Mouse (Mus musculus) limb, embryonic 14.5 days (tissue): ENCODE data around the gene Otub1. TPM values are rescaled to one million over a fixed set of nuclear protein-coding genes. Genes with fewer than 3 reads are reported as not detected.

Experiments used
- ATAC-seq: fragments of 200-750 bp; cut with Nextera tagmentation; 2 replicates; pipeline ENCODE4 v1.8.0; 2017; ENCODE audit warnings: low read depth, moderate number of reproducible peaks, moderate TSS enrichment; ENCODE audit not compliant: low FRiP score
- DNase-seq: peaks from one replicate; pipeline ENCODE4 v3.0.0-alpha.2; 2015; ENCODE audit warnings: low spot score
- H3K27ac ChIP-seq: fragments of 300-500 bp; sonication (generic); replicated peaks from 2 replicates; pipeline ENCODE4 v1.5.1; 2014; ENCODE audit warnings: low read depth, mild to moderate bottlenecking, low read length, moderate library complexity, mixed read lengths
- H3K27me3 ChIP-seq: fragments of 300-500 bp; sonication (generic); 2 replicates; pipeline ENCODE4 v1.6.1; 2014; ENCODE audit warnings: low read length, mixed read lengths; ENCODE audit not compliant: control insufficient read depth, insufficient read depth
- H3K36me3 ChIP-seq: fragments of 300-500 bp; sonication (generic); 2 replicates; pipeline ENCODE4 v1.6.1; 2014; ENCODE audit warnings: mild to moderate bottlenecking, low read length, moderate library complexity, mixed read lengths; ENCODE audit not compliant: control insufficient read depth, insufficient read depth
- H3K4me1 ChIP-seq: fragments of 300-500 bp; sonication (generic); 2 replicates; pipeline ENCODE4 v1.6.1; 2014; ENCODE audit warnings: antibody characterized with exemption, low read length, mixed read lengths; ENCODE audit not compliant: control insufficient read depth, insufficient read depth
- H3K4me2 ChIP-seq: fragments of 300-500 bp; sonication (generic); replicated peaks from 2 replicates; pipeline ENCODE4 v1.6.1; 2014; ENCODE audit warnings: low read depth, mild to moderate bottlenecking, low read length, moderate library complexity; ENCODE audit not compliant: severe bottlenecking
- H3K4me3 ChIP-seq: fragments of 300-500 bp; sonication (generic); replicated peaks from 2 replicates; pipeline ENCODE4 v1.5.1; 2014; ENCODE audit warnings: low read length
- H3K9ac ChIP-seq: fragments of 300-500 bp; sonication (generic); 2 replicates; pipeline ENCODE4 v1.6.1; 2014; ENCODE audit warnings: mild to moderate bottlenecking, low read depth, low read length, moderate library complexity; ENCODE audit not compliant: severe bottlenecking
- H3K9me3 ChIP-seq: fragments of 300-500 bp; sonication (generic); 2 replicates; pipeline ENCODE4 v1.6.1; 2016; ENCODE audit warnings: low read length; ENCODE audit not compliant: control insufficient read depth
- POLR2A ChIP-seq: fragments of 200-500 bp; IDR thresholded peaks from 2 replicates; pipeline ENCODE4 v1.8.0; 2012; ENCODE audit warnings: inconsistent platforms, mild to moderate bottlenecking, moderate library complexity, borderline replicate concordance; ENCODE audit not compliant: insufficient read depth, insufficient read length; ENCODE audit errors: extremely low read depth
- WGBS: fragments of 180-500 bp; shearing (Covaris S2); extraction: QIAGEN DNeasy Blood & Tissue Kit; methylation state at CpG from one replicate; pipeline ENCODE4 v1.1.7; 2014; 5-methylcytosine and 5-hydroxymethylcytosine counted together
- polyA plus RNA-seq, 2 experiments: library from polyadenylated mRNA; depleted of rRNA in 1 of 2; stranded (reverse) in 1 of 2; unstranded in 1 of 2; fragments of >200 nt; fragmentation: Nextera tagmentation in 1 of 2; extraction: Ambion mirVana in 1 of 2; gene quantifications; 2 replicates each; pipeline versions ENCODE4 v1.2.1 to v1.2.3; 2012 to 2014

Otub1 gene
- polyA plus RNA-seq, 2 experiments: 157 to 203 TPM

- H3K36me3 ChIP-seq: peaks cover 34% of the 10 kb centered on the region
- peaks cover 18% of the 10 kb centered on the region for H3K4me1 ChIP-seq
- H3K4me3 ChIP-seq: peak overlapping the region; percentile 78
- ATAC-seq (no peak), DNase-seq (no peak)
- WGBS: 27% methylated on average over 7 of the region's 7 CpGs
- peak overlapping the region; percentile 95 for H3K27ac ChIP-seq
- H3K9ac ChIP-seq: peak overlapping the region; percentile 78
- peak overlapping the region; percentile 62 for H3K4me2 ChIP-seq
- no peaks in the 10 kb centered on the region for H3K9me3 ChIP-seq
- H3K27me3 ChIP-seq: no peaks in the 10 kb centered on the region
- no peak for TF ChIP-seq POLR2A
Measured at GRCm38 (mm10) chr19:7205326-7205725, 790 bp downstream of the Otub1 start.

GRCm38 (mm10) chr19:7204898-7205297 lies 1.2 kb downstream of the Otub1 start:
- H3K27me3 ChIP-seq: no peaks in the 10 kb centered on the region
- 69% methylated on average over 2 of the region's 2 CpGs for WGBS
- H3K4me1 ChIP-seq: peaks cover 18% of the 10 kb centered on the region
- H3K9ac ChIP-seq: peak overlapping the region; percentile 78; the same call in 1 of the 2 replicates
- peak overlapping the region; percentile 62 for H3K4me2 ChIP-seq
- H3K36me3 ChIP-seq: peaks cover 38% of the 10 kb centered on the region
- H3K4me3 ChIP-seq: peak overlapping the region; percentile 78
- no peak for ATAC-seq
- H3K9me3 ChIP-seq: no peaks in the 10 kb centered on the region
- no peak for DNase-seq
- no peak overlapping the region for H3K27ac ChIP-seq
- TF ChIP-seq POLR2A: no peak

DNA sequence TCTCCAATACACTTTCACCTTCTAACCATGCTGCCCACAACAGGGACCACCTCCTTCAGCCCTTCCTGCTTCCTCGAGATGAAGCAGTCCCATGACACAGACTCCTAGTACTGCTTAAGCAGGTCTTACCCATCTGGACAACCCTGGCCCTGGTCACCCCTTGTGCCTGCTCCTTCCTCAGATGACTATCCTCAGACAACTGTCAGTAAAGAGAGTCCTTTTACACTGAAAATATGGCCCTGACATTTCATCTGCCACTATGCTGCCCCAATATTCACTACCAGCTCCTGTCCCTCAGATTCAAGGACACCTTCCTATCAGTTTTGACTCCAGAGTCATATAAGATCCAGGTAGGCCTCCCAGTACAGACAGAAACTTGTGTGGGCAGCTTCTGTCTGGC lies 5.7 kb downstream of the Otub1 start:
- Histone ChIP-seq H3K27ac (no peak overlapping the region), H3K4me3 (no peak overlapping the region), H3K27me3 (no peaks in the 10 kb centered on the region), H3K4me1 (peaks cover 17% of the 10 kb centered on the region), H3K4me2 (no peak overlapping the region), H3K9ac (no peak overlapping the region), H3K9me3 (no peaks in the 10 kb centered on the region), H3K36me3 (peaks cover 67% of the 10 kb centered on the region)
- DNase-seq (no peak), ATAC-seq (no peak)
- TF ChIP-seq POLR2A: no peak
- 65% methylated on average over 1 of the region's 1 CpGs for WGBS

GRCm38 (mm10) chr19:7199089-7199488 lies 7.0 kb downstream of the Otub1 start:
- Histone ChIP-seq H3K4me1 (peaks cover 8% of the 10 kb centered on the region), H3K4me2 (no peak overlapping the region), H3K36me3 (peaks cover 67% of the 10 kb centered on the region), H3K27ac (no peak overlapping the region), H3K27me3 (no peaks in the 10 kb centered on the region), H3K9ac (no peak overlapping the region), H3K9me3 (no peaks in the 10 kb centered on the region), H3K4me3 (no peak overlapping the region)
- DNase-seq: no peak
- no peak for TF ChIP-seq POLR2A
- 94% methylated on average over 13 of the region's 13 CpGs for WGBS
- ATAC-seq: no peak

GRCm38 (mm10) chr19:7197445-7197844 lies 8.7 kb downstream of the Otub1 start:
- no peaks in the 10 kb centered on the region for H3K27me3 ChIP-seq
- H3K4me1 ChIP-seq: peaks cover 8% of the 10 kb centered on the region
- WGBS: 77% methylated on average over 9 of the region's 9 CpGs
- H3K9ac ChIP-seq: no peak overlapping the region
- TF ChIP-seq POLR2A: no peak
- H3K4me3 ChIP-seq: no peak overlapping the region
- ATAC-seq: peak; percentile 21; the same call in 1 of the 2 replicates
- H3K9me3 ChIP-seq: no peaks in the 10 kb centered on the region
- peaks cover 51% of the 10 kb centered on the region for H3K36me3 ChIP-seq
- no peak for DNase-seq
- H3K4me2 ChIP-seq: no peak overlapping the region
- no peak overlapping the region for H3K27ac ChIP-seq
